Mouse (Mus musculus): ENCODE measurements at regions not wholly inside any gene's neighbourhood (a gene's known extent, or its start where the extent isn't known, plus 50 kb on each side); places are given as distances from the start of the nearest gene placed in this dataset.

- no peaks in the 10 kb centered on the region for H3K9me3 ChIP-seq
Measured at GRCm38 (mm10) chr16:86897967-86898710, 455.8 kb upstream of the N6amt1 start.

GRCm38 (mm10) chr16:86894982-86895381 lies 459.0 kb upstream of the N6amt1 start:
- Histone ChIP-seq H3K4me3 (no peak overlapping the region), H3K4me1 (peaks cover 14% of the 10 kb centered on the region), H3K27me3 (replicated peaks) (no peaks in the 10 kb centered on the region), H3K27ac (replicated peaks) (no peak overlapping the region), H3K36me3 (no peaks in the 10 kb centered on the region), H3K9me3 (no peaks in the 10 kb centered on the region), H3K4me2 (no peak overlapping the region), H3K9ac (no peak overlapping the region)
- no peak for ATAC-seq (ENCODE audit: extremely low read depth, insufficient number of reproducible peaks, low FRiP score, low TSS enrichment)
- 87% methylated on average over 3 of the region's 3 CpGs for WGBS

More at GRCm38 (mm10) chr16:86897967-86898710, 455.8 kb upstream of the N6amt1 start:
- no peak overlapping the region for H3K4me3 ChIP-seq
- no peak overlapping the region for H3K4me2 ChIP-seq
- no peak for ATAC-seq (ENCODE audit: extremely low read depth, insufficient number of reproducible peaks, low FRiP score, low TSS enrichment)
- H3K27me3 ChIP-seq (replicated peaks) = no peaks in the 10 kb centered on the region
- H3K27ac ChIP-seq (replicated peaks) = no peak overlapping the region
- 80% methylated on average over 2 of the region's 2 CpGs for WGBS
- H3K4me1 ChIP-seq = peaks cover 14% of the 10 kb centered on the region
- H3K36me3 ChIP-seq = no peaks in the 10 kb centered on the region
- no peak overlapping the region for H3K9ac ChIP-seq

GRCm38 (mm10) chr16:86894333-86894732 lies 459.7 kb upstream of the N6amt1 start:
- no peak for ATAC-seq (ENCODE audit: extremely low read depth, insufficient number of reproducible peaks, low FRiP score, low TSS enrichment)
- whole genome bisulfite sequencing = 45% methylated on average over 5 of the region's 5 CpGs
- H3K4me3 ChIP-seq = no peak overlapping the region

GRCm38 (mm10) chr16:86888421-86888820 lies 465.6 kb upstream of the N6amt1 start:
- H3K27me3 ChIP-seq (replicated peaks) = no peaks in the 10 kb centered on the region
- no peak overlapping the region for H3K4me2 ChIP-seq
- no peaks in the 10 kb centered on the region for H3K9me3 ChIP-seq
- no peaks in the 10 kb centered on the region for H3K36me3 ChIP-seq
- no peak overlapping the region for H3K9ac ChIP-seq
- H3K4me1 ChIP-seq = 0 out of 2 replicates have a peak, but pooled peaks cover 2% of the 10 kb centered on the region
- WGBS = 63% methylated on average over 5 of the region's 5 CpGs
- no peak for ATAC-seq (ENCODE audit: extremely low read depth, insufficient number of reproducible peaks, low FRiP score, low TSS enrichment)
- no peak overlapping the region for H3K4me3 ChIP-seq
- no peak overlapping the region for H3K27ac ChIP-seq (replicated peaks)

More at GRCm38 (mm10) chr16:86894333-86894732, 459.7 kb upstream of the N6amt1 start:
- Histone ChIP-seq H3K27ac (replicated peaks) (no peak overlapping the region), H3K27me3 (replicated peaks) (no peaks in the 10 kb centered on the region), H3K36me3 (no peaks in the 10 kb centered on the region), H3K4me1 (peaks cover 14% of the 10 kb centered on the region), H3K4me2 (no peak overlapping the region), H3K9ac (no peak overlapping the region), H3K9me3 (no peaks in the 10 kb centered on the region)

- Histone ChIP-seq H3K9me3 (no peaks in the 10 kb centered on the region), H3K4me3 (no peak overlapping the region), H3K9ac (no peak overlapping the region), H3K27me3 (replicated peaks) (no peaks in the 10 kb centered on the region), H3K4me1 (0 out of 2 replicates have a peak, but pooled peaks cover 5% of the 10 kb centered on the region), H3K36me3 (no peaks in the 10 kb centered on the region), H3K27ac (replicated peaks) (no peak overlapping the region), H3K4me2 (no peak overlapping the region)
- ATAC-seq (ENCODE audit: extremely low read depth, insufficient number of reproducible peaks, low FRiP score, low TSS enrichment) = no peak
- WGBS = 72% methylated on average over 4 of the region's 4 CpGs
Measured at GRCm38 (mm10) chr16:86887605-86888004, 466.4 kb upstream of the N6amt1 start.

- Histone ChIP-seq H3K4me3 (no peak overlapping the region), H3K4me1 (0 out of 2 replicates have a peak, but pooled peaks cover 5% of the 10 kb centered on the region), H3K9ac (no peak overlapping the region), H3K9me3 (no peaks in the 10 kb centered on the region), H3K27ac (replicated peaks) (peak overlapping the region; percentile 41), H3K36me3 (no peaks in the 10 kb centered on the region), H3K27me3 (replicated peaks) (no peaks in the 10 kb centered on the region), H3K4me2 (no peak overlapping the region)
- WGBS = 57% methylated on average over 7 of the region's 7 CpGs
- ATAC-seq (ENCODE audit: extremely low read depth, insufficient number of reproducible peaks, low FRiP score, low TSS enrichment) = no peak
Measured at GRCm38 (mm10) chr16:86883862-86884261, 470.1 kb upstream of the N6amt1 start.

- Histone ChIP-seq H3K4me2 (no peak overlapping the region), H3K27ac (replicated peaks) (0 out of 2 replicates have a peak overlapping the region, but pooled peaks have one; percentile 29), H3K9ac (no peak overlapping the region; the same call in 1 of the 2 replicates), H3K36me3 (no peaks in the 10 kb centered on the region), H3K27me3 (replicated peaks) (no peaks in the 10 kb centered on the region), H3K4me3 (no peak overlapping the region), H3K4me1 (0 out of 2 replicates have a peak, but pooled peaks cover 5% of the 10 kb centered on the region), H3K9me3 (no peaks in the 10 kb centered on the region)
- 16% methylated on average over 6 of the region's 6 CpGs for WGBS
- no peak for ATAC-seq (ENCODE audit: extremely low read depth, insufficient number of reproducible peaks, low FRiP score, low TSS enrichment)
Measured at GRCm38 (mm10) chr16:86882529-86882928, 471.5 kb upstream of the N6amt1 start.

- Histone ChIP-seq H3K4me1 (0 out of 2 replicates have a peak, but pooled peaks cover 7% of the 10 kb centered on the region), H3K4me2 (no peak overlapping the region), H3K9ac (no peak overlapping the region), H3K9me3 (no peaks in the 10 kb centered on the region), H3K36me3 (no peaks in the 10 kb centered on the region), H3K27ac (replicated peaks) (no peak overlapping the region), H3K27me3 (replicated peaks) (no peaks in the 10 kb centered on the region), H3K4me3 (no peak overlapping the region)
- no peak for ATAC-seq (ENCODE audit: extremely low read depth, insufficient number of reproducible peaks, low FRiP score, low TSS enrichment)
- WGBS = 79% methylated on average over 5 of the region's 5 CpGs
Measured at GRCm38 (mm10) chr16:86881583-86881982, 472.4 kb upstream of the N6amt1 start.

GRCm38 (mm10) chr16:86860828-86861227 lies 493.2 kb upstream of the N6amt1 start:
- no peaks in the 10 kb centered on the region for H3K4me1 ChIP-seq
- no peak overlapping the region for H3K4me3 ChIP-seq
- H3K4me2 ChIP-seq = no peak overlapping the region
- no peak overlapping the region for H3K27ac ChIP-seq (replicated peaks)
- 76% methylated on average over 2 of the region's 2 CpGs for WGBS
- no peak overlapping the region for H3K9ac ChIP-seq
- no peaks in the 10 kb centered on the region for H3K36me3 ChIP-seq
- H3K9me3 ChIP-seq = no peaks in the 10 kb centered on the region
- no peaks in the 10 kb centered on the region for H3K27me3 ChIP-seq (replicated peaks)
- ATAC-seq (ENCODE audit: extremely low read depth, insufficient number of reproducible peaks, low FRiP score, low TSS enrichment) = no peak

GRCm38 (mm10) chr16:86855891-86856290 lies 498.1 kb upstream of the N6amt1 start:
- Histone ChIP-seq H3K27ac (replicated peaks) (no peak overlapping the region), H3K4me1 (no peaks in the 10 kb centered on the region), H3K27me3 (replicated peaks) (no peaks in the 10 kb centered on the region), H3K9me3 (no peaks in the 10 kb centered on the region), H3K36me3 (no peaks in the 10 kb centered on the region), H3K4me3 (no peak overlapping the region), H3K4me2 (no peak overlapping the region), H3K9ac (no peak overlapping the region)
- 59% methylated on average over 2 of the region's 2 CpGs for WGBS
- no peak for ATAC-seq (ENCODE audit: extremely low read depth, insufficient number of reproducible peaks, low FRiP score, low TSS enrichment)

- H3K27me3 ChIP-seq (replicated peaks) = no peaks in the 10 kb centered on the region
- H3K4me1 ChIP-seq = no peaks in the 10 kb centered on the region
- no peaks in the 10 kb centered on the region for H3K36me3 ChIP-seq
- H3K27ac ChIP-seq (replicated peaks) = no peak overlapping the region
- WGBS = 68% methylated on average over 4 of the region's 4 CpGs
- H3K4me3 ChIP-seq = no peak overlapping the region
- H3K9ac ChIP-seq = no peak overlapping the region
- H3K4me2 ChIP-seq = no peak overlapping the region
- ATAC-seq (ENCODE audit: extremely low read depth, insufficient number of reproducible peaks, low FRiP score, low TSS enrichment) = no peak
- no peaks in the 10 kb centered on the region for H3K9me3 ChIP-seq
Measured at GRCm38 (mm10) chr16:86855312-86855711, 498.7 kb upstream of the N6amt1 start.

- H3K4me3 ChIP-seq = no peak overlapping the region
- no peaks in the 10 kb centered on the region for H3K27me3 ChIP-seq (replicated peaks)
- no peak overlapping the region for H3K27ac ChIP-seq (replicated peaks)
- H3K9ac ChIP-seq = no peak overlapping the region
- H3K4me2 ChIP-seq = no peak overlapping the region
- H3K4me1 ChIP-seq = no peaks in the 10 kb centered on the region
- no peaks in the 10 kb centered on the region for H3K36me3 ChIP-seq
- H3K9me3 ChIP-seq = no peaks in the 10 kb centered on the region
- 64% methylated on average over 1 of the region's 1 CpGs for WGBS
- ATAC-seq (ENCODE audit: extremely low read depth, insufficient number of reproducible peaks, low FRiP score, low TSS enrichment) = no peak
Measured at GRCm38 (mm10) chr16:86853398-86853797, 500.6 kb upstream of the N6amt1 start.

Measured in heart, embryonic 13.5 days (tissue).